Mouse (Mus musculus) stomach, postnatal 0 days (tissue): ENCODE measurements around the gene Lin7b.

ENCODE experiments used
- CTCF ChIP-seq: IDR thresholded peaks from 2 replicates; pipeline ENCODE4 v1.5.1; 2016; ENCODE audit warnings: antibody characterized with exemption, low read depth, mild to moderate bottlenecking, moderate library complexity
- EP300 ChIP-seq: optimal IDR thresholded peaks from 2 replicates; pipeline ENCODE3; 2016; ENCODE audit warnings: antibody characterized with exemption

DNA sequence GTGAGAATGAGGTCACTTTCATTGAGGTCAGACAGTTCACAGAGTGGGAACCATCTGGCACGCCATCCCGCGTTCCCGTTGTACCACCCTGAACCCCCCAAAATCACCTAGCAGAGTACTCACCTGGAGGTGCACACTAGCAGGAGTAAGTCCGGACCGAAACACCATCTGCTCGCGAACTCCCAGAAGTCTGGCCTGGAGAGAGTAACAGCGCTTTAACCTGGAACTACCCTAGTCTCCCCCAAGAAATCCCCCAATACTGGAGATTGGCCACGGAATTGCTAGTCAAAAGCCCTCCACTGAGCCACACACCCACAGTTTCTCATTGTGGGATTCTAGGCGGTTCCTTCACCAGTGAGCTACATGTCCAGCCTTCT is 30.3 kb downstream of the Lin7b start:
- TF ChIP-seq CTCF (no peak), EP300 (no peak)
